Comparison of ENCODE assay signal across 26 mouse cellular contexts in the genomic region with DNA sequence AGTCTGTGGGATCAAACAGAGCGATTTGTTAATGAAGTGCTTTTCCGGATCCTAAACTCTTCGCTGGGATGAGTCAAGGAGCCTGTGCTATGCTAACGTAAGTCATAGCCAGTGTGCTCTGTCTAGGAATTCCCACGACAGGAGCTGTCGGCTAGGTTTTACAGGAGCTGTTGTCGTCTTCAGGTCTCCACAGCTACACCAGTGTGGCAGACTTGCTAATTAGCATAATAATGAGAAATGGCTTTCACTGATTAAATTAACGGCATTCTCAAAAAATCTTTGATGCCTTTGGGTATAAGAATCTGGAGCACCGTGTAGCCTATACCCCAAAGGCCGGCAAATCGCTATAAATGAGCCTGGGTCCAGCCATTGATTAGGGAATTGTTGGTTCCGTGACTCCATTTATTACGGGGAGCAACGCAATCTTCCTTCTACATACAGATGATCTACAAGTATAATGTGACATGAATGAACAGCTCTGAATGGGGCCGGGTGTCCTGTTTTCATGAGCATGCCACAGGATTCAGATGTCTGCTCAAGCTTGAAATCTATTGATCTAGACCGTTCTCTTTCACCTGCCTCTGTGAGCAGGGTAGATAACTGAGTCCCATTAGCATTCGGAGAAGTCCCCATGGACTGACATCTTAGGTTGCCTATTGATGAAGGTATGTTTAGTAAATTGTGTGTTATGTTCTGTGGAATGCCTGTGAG. TPM values are rescaled to one million over a fixed set of nuclear protein-coding genes. Genes with fewer than 3 reads are reported as not detected.
DNase-seq lines count a peak whose midpoint lies in the region; ATAC-seq lines count a peak whose summit lies in the region.
"Had no signal": no experiment of that assay in that cellular context is flagged by ENCODE, and none has a peak within 500 bp of the region (broad histone marks: within the 10 kb centered on the region; RNA-seq: fewer than 3 reads in every experiment).

No protein-coding gene starts in this region.

- no peak overlapping the region for H3K9ac ChIP-seq in forebrain, embryonic 11.5 days (ENCODE audit: low read length)
- no peak overlapping the region; the same call in 1 of the 2 replicates for H3K9ac ChIP-seq in forebrain, embryonic 16.5 days (replicated peaks; ENCODE audit: low read depth, low read length)
- H3K9ac ChIP-seq in hindbrain, embryonic 15.5 days = no peak overlapping the region
- H3K9ac ChIP-seq in midbrain, embryonic 16.5 days (ENCODE audit: low read depth, low read length) = no peak overlapping the region
- H3K9ac ChIP-seq: embryonic facial prominence, embryonic 13.5 days; liver, postnatal 0 days; neural tube, embryonic 13.5 days had no signal

- H3K36me3 ChIP-seq in forebrain, embryonic 11.5 days (ENCODE audit: control insufficient read depth, insufficient read depth, low read length) = no peaks in the 10 kb centered on the region
- H3K36me3 ChIP-seq in forebrain, embryonic 16.5 days (ENCODE audit: control insufficient read depth, insufficient read depth) = no peaks in the 10 kb centered on the region
- peaks cover 9% of the 10 kb centered on the region for H3K36me3 ChIP-seq in hindbrain, embryonic 15.5 days
- H3K36me3 ChIP-seq in midbrain, embryonic 16.5 days (ENCODE audit: control insufficient read depth, insufficient read depth, low read length) = peaks cover 8% of the 10 kb centered on the region
- H3K36me3 ChIP-seq: embryonic facial prominence, embryonic 13.5 days; heart, embryonic 10.5 days had no signal

- H3K27me3 ChIP-seq in forebrain, embryonic 11.5 days (ENCODE audit: control insufficient read depth, insufficient read depth, low read length) = no peaks in the 10 kb centered on the region
- no peaks in the 10 kb centered on the region for H3K27me3 ChIP-seq in forebrain, embryonic 16.5 days (replicated peaks; ENCODE audit: control insufficient read depth, insufficient read depth, low read length)
- H3K27me3 ChIP-seq in hindbrain, embryonic 15.5 days = no peaks in the 10 kb centered on the region
- no peaks in the 10 kb centered on the region for H3K27me3 ChIP-seq in midbrain, embryonic 16.5 days (ENCODE audit: control insufficient read depth, insufficient read depth, low read depth, low read length)
- H3K27me3 ChIP-seq: embryonic facial prominence, embryonic 13.5 days; neural tube, embryonic 13.5 days had no signal

- H3K9me3 ChIP-seq in forebrain, embryonic 11.5 days (ENCODE audit: control insufficient read depth, low read length) = no peaks in the 10 kb centered on the region
- H3K9me3 ChIP-seq in forebrain, embryonic 16.5 days (ENCODE audit: control insufficient read depth, low read length) = no peaks in the 10 kb centered on the region
- H3K9me3 ChIP-seq in hindbrain, embryonic 15.5 days = no peaks in the 10 kb centered on the region
- H3K9me3 ChIP-seq in midbrain, embryonic 16.5 days (replicated peaks; ENCODE audit: control insufficient read depth, low read length, poor library complexity, severe bottlenecking) = no peaks in the 10 kb centered on the region
- H3K9me3 ChIP-seq: embryonic facial prominence, embryonic 13.5 days; heart, embryonic 10.5 days; neural tube, embryonic 13.5 days had no signal

- no peak for DNase-seq in forebrain, embryonic 11.5 days (ENCODE audit: low spot score)
- DNase-seq in cerebellum, adult 9-10 months = no peak
- no peak for DNase-seq in frontal cortex, postnatal 36 days (ENCODE audit: low spot score in 2 of 2)
- DNase-seq in heart, postnatal 25 days (ENCODE audit: low spot score) = no peak
- DNase-seq: B cell, adult 2 months; cerebellum, adult 9-11 months; heart, postnatal 10 days; kidney, postnatal 36 days; layer of hippocampus, adult 9-11 months; left cerebral cortex, postnatal 4 days; liver; liver, postnatal 0 days; lung, postnatal 10 days; right cerebral cortex, postnatal 14 days; thymus, postnatal 36 days had no signal

- H3K4me1 ChIP-seq in forebrain, embryonic 11.5 days (replicated peaks; ENCODE audit: control insufficient read depth, insufficient read depth, low read length) = peaks cover 3% of the 10 kb centered on the region; the same call in 1 of the 2 replicates
- H3K4me1 ChIP-seq in forebrain, embryonic 16.5 days (replicated peaks; ENCODE audit: control insufficient read depth, insufficient read depth, low read length) = peaks cover 10% of the 10 kb centered on the region
- H3K4me1 ChIP-seq in hindbrain, embryonic 15.5 days (replicated peaks) = 0 out of 2 replicates have a peak, but pooled peaks cover 4% of the 10 kb centered on the region
- peaks cover 11% of the 10 kb centered on the region; the same call in 1 of the 2 replicates for H3K4me1 ChIP-seq in midbrain, embryonic 16.5 days (ENCODE audit: control insufficient read depth, insufficient read depth, low read length)
- H3K4me1 ChIP-seq: heart, embryonic 10.5 days had no signal

- intact Hi-C loops in heart, postnatal 25 days (cut with DNase I) = no loop called here

- no peak overlapping the region for H3K4me2 ChIP-seq in forebrain, embryonic 11.5 days (ENCODE audit: low read depth, low read length, severe bottlenecking)
- H3K4me2 ChIP-seq in forebrain, embryonic 16.5 days (ENCODE audit: low read length) = peak overlapping the region; percentile 39
- H3K4me2 ChIP-seq in hindbrain, embryonic 15.5 days = no peak overlapping the region; the same call in 1 of the 2 replicates
- H3K4me2 ChIP-seq in midbrain, embryonic 16.5 days (ENCODE audit: low read length) = 0 out of 2 replicates have a peak overlapping the region, but pooled peaks have one; percentile 0
- H3K4me2 ChIP-seq: embryonic facial prominence, embryonic 13.5 days; neural tube, embryonic 13.5 days had no signal

- H3K27ac ChIP-seq in forebrain, embryonic 11.5 days (ENCODE audit: low read depth, low read length) = no peak overlapping the region
- H3K27ac ChIP-seq in forebrain, embryonic 16.5 days (ENCODE audit: low read length) = no peak overlapping the region
- no peak overlapping the region for H3K27ac ChIP-seq in hindbrain, embryonic 15.5 days (replicated peaks)
- H3K27ac ChIP-seq in midbrain, embryonic 16.5 days (ENCODE audit: low read length) = no peak overlapping the region
- H3K27ac ChIP-seq: embryonic facial prominence, embryonic 13.5 days; heart, embryonic 10.5 days; left cerebral cortex, adult 2 months; neural tube, embryonic 13.5 days had no signal

- ATAC-seq in forebrain, embryonic 11.5 days (replicated peaks; ENCODE audit: low FRiP score) = peak; percentile 73
- ATAC-seq in forebrain, embryonic 16.5 days = peak; percentile 85
- ATAC-seq in hindbrain, embryonic 15.5 days (ENCODE audit: low FRiP score, low read depth) = peak; percentile 86
- peak; percentile 82 for ATAC-seq in midbrain, embryonic 16.5 days
- ATAC-seq: inflammation-experienced regulatory T-cells, adult 6 months; liver, postnatal 0 days had no signal

- WGBS in forebrain, embryonic 11.5 days = 57% methylated on average over 17 of the region's 17 CpGs
- 27% methylated on average over 17 of the region's 17 CpGs for WGBS in forebrain, embryonic 16.5 days
- WGBS in hindbrain, embryonic 15.5 days = 35% methylated on average over 17 of the region's 17 CpGs
- WGBS in midbrain, embryonic 16.5 days = 29% methylated on average over 17 of the region's 17 CpGs

- H3K4me3 ChIP-seq in forebrain, embryonic 11.5 days (ENCODE audit: low read depth, low read length) = no peak overlapping the region
- 0 out of 2 replicates have a peak overlapping the region, but pooled peaks have one; percentile 8 for H3K4me3 ChIP-seq in forebrain, embryonic 16.5 days (replicated peaks; ENCODE audit: low read length)
- H3K4me3 ChIP-seq in hindbrain, embryonic 15.5 days = no peak overlapping the region
- H3K4me3 ChIP-seq in midbrain, embryonic 16.5 days (ENCODE audit: low read depth, low read length) = no peak overlapping the region
- H3K4me3 ChIP-seq: embryonic facial prominence, embryonic 13.5 days; heart, embryonic 10.5 days; left cerebral cortex, adult 2 months; neural tube, embryonic 13.5 days had no signal

RNA-seq across cellular contexts. Expression of a gene that starts 45.8 kb away (rescaled TPM):
- not detected in 2 replicates for polyA plus RNA-seq in forebrain, embryonic 11.5 days (2014; fragmentation: Nextera tagmentation; extraction: Ambion mirVana)
- not detected in 2 replicates for polyA plus RNA-seq in forebrain, embryonic 16.5 days (2015; fragmentation: Nextera tagmentation; extraction: Ambion mirVana)
- not detected in 2 replicates for polyA plus RNA-seq in hindbrain, embryonic 15.5 days (2015; fragmentation: Nextera tagmentation; extraction: Ambion mirVana)
- polyA plus RNA-seq in midbrain, embryonic 16.5 days (2015; fragmentation: Nextera tagmentation; extraction: Ambion mirVana) = not detected in 2 replicates
- under 1 TPM; 0.42 to 0.56 TPM for total RNA-seq in heart, postnatal 25 days (2021)
- total RNA-seq: left cerebral cortex, postnatal 4 days; megakaryocyte, adult 5-6 weeks had no signal
- polyA plus RNA-seq: embryonic facial prominence, embryonic 13.5 days; inflammation-experienced regulatory T-cells, adult 6 months; spleen, adult 2 months; stomach, embryonic 14.5 days had no signal

Comparison
In these comparisons a context has a peak if more than half of its experiments do, and no peak if none do; other contexts are left out.
1. H3K4me2 ChIP-seq: peak in forebrain, embryonic 16.5 days (single experiment) and midbrain, embryonic 16.5 days (single experiment); none in forebrain, embryonic 11.5 days (single experiment) and hindbrain, embryonic 15.5 days (single experiment).
2. Peak in every context shown above with its lines, with median percentiles within 50 percentile points of each other: ATAC-seq.